Mouse (Mus musculus): ENCODE measurements at regions not wholly inside any gene's neighbourhood (a gene's known extent, or its start where the extent isn't known, plus 50 kb on each side); places are given as distances from the start of the nearest gene placed in this dataset.
A peak's percentile ranks its signal among the peaks of the same experiment; 100 is the strongest.

DNA sequence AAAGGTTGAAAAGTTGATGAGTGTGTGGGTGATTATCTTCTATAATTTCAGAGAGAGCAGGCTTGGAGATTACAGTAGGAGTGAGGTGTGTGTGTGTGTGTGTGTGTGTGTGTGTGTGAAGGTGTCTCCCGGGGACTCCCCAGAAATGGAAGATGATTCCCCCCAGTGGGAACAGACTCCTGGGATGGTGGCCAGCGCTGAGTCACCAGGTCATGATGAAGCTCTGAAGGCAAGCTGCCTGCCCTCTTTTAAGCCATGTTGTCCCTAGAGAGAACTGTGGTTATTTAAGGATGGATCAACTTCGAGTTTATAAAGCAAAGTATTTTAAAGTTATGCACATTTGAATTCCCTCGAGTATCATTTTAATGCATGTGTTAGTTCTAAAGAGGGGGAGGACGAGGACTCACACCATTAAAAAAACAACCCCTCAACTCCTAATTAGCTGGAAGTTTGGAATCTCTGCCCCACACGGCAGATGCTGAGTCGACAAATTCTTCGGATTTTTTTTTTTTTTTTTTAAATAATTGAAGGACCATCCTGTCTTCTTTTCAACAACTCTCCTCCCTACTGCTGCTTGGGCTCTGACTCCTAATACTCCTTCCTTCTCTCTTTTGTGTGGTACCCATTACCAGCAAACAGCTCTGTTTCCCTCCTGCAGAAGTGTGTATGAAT is 186.6 kb downstream of the Ly86 start:
- no peak for ATAC-seq

DNA sequence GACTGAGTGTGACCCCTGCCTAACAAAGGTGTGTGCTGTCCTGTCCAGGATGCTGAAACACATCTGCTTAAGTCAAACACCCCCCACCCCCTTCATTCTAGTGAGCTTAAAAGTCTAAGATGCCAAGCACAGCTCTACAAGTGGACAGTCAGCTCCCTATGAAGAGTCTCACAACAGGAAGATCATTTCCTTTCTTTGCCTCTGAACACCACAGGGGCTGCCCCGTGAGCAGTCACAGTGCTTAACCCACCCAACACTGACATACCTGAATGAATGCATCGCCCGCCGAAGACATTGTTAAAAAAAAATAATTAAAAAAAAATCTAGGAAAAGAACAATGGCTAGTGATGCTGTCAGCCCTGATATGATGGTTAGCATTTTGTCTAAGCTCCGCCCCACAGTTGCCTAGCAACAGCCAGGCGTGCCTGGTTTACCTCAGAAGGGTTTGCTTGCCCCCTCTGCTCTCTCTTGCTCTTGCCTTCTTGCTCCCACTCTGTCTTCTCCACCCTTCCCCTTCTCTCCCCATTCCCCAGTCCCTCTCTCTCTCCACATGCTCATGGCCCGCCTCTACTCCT is 187.7 kb downstream of the Ly86 start:
- ATAC-seq = peak; percentile 76

GRCm38 (mm10) chr13:37533851-37534250 is 188.8 kb downstream of the Ly86 start:
- no peak for ATAC-seq

DNA sequence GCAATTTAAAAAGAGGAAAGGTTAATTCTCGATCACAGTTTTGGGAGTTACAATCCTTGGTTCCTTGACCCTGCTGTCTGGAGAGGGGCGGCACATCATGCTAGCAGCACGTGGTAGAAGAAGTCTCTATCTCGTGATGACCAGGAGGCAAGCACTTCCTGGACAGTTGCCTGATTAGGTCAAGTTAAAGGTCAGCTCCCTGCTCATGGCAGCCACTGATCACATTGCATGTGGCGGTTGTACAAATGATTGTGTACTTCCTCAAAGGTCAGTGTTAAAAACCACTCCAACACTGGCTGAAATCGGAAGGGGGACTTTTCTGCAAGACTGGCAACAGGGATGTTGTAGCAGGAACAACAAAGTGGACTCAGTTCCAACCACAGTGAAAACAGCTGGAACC is 192.3 kb downstream of the Ly86 start:
- no peak for ATAC-seq

DNA sequence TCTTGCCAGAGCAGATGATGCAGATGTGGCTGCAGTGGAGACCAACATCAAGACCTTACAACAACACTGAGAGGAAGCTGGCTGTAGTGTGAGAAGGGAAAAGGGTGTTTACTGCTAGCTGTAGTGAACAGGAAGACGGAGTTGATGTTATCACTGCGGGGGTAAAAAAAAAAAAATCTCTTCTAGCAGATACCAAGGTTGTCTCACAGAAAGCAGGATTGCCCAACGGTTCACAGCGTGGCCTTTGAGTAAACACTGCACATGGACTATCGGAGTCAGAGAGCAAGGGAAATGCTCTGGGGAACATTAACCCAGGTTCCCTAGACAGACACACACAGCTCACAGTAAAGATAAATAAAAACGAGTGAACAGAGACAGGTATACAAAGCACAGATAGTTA is 192.8 kb downstream of the Ly86 start:
- peak; percentile 55 for ATAC-seq

DNA sequence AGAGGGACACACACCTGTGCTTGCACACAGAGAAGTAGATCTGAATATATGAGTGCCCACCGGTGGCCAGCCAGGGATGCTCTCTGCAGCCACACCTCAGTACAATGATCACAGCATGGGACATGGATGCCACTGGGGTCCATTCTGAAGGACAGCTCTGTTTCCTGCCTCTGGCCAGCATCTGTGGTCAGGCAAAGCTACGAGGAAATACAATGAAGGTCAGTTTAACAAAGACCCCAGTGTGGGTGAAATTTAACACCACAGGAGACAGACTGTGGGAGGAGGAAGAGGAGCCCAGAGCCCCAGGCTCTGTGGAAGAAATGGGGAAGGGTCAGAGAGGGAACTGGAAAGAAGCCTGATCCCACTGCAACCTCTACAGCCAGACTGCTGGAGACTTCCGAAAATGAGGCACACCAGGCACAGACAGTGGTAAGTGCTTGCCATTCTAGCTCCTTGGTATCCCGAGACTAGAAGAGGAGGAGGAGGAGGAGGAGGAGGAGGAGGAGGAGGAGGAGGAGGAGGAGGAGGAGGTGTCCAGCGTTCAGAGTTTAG is 196.0 kb downstream of the Ly86 start:
- ATAC-seq = no peak

DNA sequence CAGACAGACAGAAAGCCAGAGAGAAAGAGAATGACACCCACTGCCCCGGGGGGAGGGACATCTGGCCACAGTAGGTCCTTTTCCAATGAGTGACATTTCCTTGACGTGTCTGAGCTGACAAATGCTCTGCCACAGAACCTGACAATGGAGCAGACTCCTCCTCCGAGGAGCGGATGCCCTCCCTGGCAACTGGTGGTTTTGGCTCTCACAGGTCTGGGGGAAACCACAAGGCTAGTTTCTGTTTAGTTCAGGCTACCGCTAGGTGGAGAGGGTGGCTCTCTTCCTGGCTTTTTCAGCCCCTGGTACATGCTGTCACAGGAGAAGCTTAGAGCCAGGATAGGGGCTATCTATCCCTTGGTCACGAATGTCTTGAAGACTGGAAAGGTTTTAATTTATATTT is 196.7 kb downstream of the Ly86 start:
- peak; percentile 95 for ATAC-seq

DNA sequence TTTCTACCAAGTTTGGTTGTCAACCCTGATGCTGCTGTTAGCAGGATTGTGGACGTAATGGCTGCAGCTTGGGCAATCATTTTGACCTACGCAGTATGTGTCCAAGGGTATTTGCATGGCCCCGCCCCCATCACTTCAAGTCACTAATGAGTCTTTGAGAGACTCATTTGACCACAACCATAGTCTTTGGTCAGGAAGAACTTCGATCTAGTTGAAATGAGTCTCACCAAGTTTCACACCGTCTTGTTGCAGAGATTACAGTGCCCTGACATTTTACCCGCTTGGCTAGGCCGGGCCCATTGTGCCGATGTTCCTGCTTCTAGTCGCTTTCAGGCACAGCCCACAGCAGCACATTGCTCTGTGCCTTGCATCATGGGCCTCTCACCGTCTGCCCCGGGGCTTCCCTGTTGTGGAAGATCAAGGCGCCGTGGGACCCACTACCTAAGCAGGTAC is 197.8 kb downstream of the Ly86 start:
- ATAC-seq = no peak

GRCm38 (mm10) chr13:37543788-37544187 is 198.8 kb downstream of the Ly86 start:
- no peak for ATAC-seq

DNA sequence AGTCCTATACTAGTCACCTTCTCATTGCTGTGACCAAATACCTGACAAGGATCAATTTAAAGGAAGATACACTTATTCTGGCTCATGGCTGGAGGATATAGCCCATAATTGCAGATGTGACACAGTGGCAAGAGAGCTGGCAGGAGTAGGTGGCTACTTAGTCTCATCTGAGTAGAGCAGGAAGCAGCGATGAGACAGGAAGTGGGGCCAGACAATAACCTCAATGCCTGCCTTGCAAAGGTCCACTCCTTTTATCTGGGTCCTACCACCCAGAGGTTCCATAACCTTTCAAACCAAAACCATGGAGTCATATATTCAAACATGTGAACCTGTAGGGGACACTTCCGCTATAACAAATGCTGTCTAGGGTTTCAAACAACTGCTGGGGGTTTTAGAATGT is 199.7 kb downstream of the Ly86 start:
- ATAC-seq = peak; percentile 14

GRCm38 (mm10) chr13:37546556-37546955 is 201.5 kb downstream of the Ly86 start:
- ATAC-seq = no peak

DNA sequence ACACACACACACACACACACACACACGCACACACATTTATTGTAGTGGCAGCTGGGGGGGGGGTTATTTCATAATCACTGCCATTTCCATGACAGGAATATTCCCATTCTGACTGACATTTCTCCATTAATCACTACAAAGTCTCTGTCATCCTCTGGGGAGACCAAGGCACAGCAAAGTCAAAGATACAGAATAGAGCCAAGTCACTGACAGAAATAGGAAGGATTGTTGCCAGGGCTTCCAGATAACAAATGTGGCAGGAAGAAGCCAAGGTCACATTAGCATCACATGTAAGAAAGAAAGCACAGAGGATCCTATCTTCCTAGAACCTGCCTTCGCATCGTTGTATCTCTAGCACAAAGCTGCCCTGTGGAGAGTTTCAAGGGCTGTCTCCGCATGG is 205.6 kb downstream of the Ly86 start:
- no peak for ATAC-seq

GRCm38 (mm10) chr13:37553392-37553791 is 208.4 kb downstream of the Ly86 start:
- no peak for ATAC-seq

DNA sequence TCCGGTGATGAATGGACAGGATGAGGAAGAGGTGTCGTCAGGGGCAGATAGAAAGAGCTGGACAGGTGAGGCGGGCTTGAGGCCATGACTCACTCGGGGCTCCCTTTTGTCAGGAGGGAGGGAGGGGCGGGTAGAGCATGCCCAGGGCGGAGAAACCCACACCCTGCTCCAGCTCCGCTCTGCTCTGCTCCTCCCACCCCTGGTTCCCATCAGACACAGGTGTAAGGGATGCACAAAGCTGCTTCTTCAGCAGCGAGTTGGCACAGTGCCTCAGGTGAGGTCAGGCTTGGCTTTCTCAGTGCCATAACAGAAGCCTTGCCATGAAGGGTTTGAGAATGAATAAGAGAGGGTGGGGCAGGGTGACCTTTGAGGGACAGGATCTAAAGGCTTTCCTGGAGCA is 212.2 kb downstream of the Ly86 start:
- ATAC-seq = no peak

GRCm38 (mm10) chr13:37557766-37558165 is 212.8 kb downstream of the Ly86 start:
- no peak for ATAC-seq

DNA sequence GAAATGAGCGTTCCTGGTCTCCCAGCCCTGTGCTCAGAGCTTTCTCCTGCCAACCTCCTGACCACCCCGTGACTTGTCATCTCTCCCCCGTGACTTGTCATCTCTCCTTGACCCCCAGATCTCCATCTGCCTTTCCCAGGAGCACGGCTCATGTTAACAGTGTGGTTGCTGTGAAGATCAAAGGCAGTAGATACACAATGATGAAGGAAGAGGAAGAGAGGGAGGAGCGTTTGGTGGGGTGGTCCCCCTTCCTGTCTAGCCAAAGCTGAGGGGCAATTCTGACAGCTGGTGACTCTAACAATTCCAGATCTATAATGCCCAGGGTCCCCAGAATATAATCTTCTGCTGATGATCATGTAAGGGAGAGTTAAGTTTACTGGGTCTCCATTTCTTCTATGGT is 214.0 kb downstream of the Ly86 start:
- ATAC-seq = no peak

DNA sequence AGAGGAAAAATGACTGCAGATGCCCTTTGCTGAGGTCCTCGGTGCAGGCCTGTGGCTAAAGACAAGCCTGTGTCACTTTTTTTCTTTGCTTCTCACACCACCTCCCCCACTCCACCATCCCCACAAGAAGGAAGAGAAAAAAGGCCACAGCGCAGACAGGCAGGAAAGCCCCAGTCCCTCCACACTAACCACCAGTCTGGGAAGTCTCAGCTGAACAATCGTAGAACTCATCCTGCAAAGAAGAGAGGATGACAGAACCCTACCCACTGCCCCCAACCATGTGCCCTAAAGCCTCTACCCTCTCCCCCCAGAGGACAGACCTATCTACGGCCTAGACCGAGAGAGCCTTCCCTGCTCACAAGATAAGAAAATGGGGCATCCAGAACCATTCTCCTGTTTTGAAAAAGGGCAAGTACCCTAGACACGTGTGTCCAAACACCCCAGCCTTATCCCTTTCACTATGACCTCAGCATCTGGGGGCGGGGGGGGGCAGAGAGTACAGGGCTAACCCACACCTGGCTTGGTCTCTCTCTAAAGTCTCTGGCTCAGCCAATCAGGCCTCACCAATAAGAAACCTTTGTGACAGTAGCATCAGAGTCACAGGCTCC is 214.8 kb downstream of the Ly86 start:
- ATAC-seq = peak; percentile 41

- no peak for ATAC-seq
Measured at GRCm38 (mm10) chr13:37560387-37560786, 215.4 kb downstream of the Ly86 start.

- ATAC-seq = no peak
Measured at GRCm38 (mm10) chr13:37560800-37561199, 215.8 kb downstream of the Ly86 start.

- ATAC-seq = no peak
Measured at GRCm38 (mm10) chr13:37561437-37561836, 216.4 kb downstream of the Ly86 start.

DNA sequence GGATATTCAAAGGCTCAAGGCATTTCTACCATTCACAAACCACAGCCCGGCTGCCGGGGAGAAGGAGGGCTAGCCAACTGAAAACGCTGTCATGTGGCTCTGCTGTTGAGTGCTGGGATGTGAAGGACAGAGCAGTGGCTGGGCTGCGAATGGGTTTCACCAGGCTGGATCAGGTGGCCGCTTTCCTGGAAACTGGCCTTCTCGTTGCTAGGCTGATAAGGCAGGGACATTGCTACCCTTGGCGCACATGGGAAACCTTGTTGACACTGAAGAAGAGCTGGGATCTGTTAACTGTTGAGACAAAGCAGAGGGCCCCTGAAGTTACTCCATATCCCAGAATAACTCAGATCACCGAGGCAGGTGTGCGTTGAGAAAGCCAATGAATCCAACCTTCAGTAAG is 216.1 kb upstream of the Rreb1 start:
- ATAC-seq = no peak

GRCm38 (mm10) chr13:37562652-37563051 is 215.5 kb upstream of the Rreb1 start:
- ATAC-seq = peak; percentile 41

DNA sequence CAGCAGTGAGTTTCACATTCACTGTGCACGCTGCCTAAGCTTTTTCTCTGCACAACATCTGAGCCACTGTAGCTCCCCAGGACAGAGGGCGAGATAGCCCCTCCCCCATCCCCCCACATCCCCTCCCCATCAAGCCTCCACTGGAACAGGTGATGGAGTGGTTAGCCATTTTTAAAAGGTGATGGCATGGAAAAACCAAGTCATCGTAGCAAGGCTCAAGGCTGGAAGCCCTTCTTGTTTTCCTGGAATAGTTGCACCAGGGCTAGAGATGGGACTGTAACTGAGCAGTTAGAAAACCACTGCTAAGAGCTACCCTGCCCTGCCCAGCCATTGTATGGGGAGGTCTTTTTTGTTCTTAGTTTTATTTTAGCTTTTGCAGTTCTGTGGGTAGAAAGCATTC is 209.1 kb upstream of the Rreb1 start:
- no peak for ATAC-seq

- no peak for ATAC-seq
Measured at GRCm38 (mm10) chr13:37569486-37569885, 208.7 kb upstream of the Rreb1 start.
